Mouse (Mus musculus) 3134 (cell line): ENCODE measurements around the gene Tbcc.
"Not testable (repeated sequence)": the region's sequence is repeated elsewhere in the genome, so short reads cannot be mapped to it uniquely, and the experiment has no call there.

Experiments
- DNase-seq: peaks from one replicate; pipeline ENCODE4 v3.0.0-alpha.2; 2011; ENCODE audit warnings: low spot score; ENCODE audit not compliant: insufficient read length; ENCODE audit errors: extremely low read depth

Tbcc gene

DNA sequence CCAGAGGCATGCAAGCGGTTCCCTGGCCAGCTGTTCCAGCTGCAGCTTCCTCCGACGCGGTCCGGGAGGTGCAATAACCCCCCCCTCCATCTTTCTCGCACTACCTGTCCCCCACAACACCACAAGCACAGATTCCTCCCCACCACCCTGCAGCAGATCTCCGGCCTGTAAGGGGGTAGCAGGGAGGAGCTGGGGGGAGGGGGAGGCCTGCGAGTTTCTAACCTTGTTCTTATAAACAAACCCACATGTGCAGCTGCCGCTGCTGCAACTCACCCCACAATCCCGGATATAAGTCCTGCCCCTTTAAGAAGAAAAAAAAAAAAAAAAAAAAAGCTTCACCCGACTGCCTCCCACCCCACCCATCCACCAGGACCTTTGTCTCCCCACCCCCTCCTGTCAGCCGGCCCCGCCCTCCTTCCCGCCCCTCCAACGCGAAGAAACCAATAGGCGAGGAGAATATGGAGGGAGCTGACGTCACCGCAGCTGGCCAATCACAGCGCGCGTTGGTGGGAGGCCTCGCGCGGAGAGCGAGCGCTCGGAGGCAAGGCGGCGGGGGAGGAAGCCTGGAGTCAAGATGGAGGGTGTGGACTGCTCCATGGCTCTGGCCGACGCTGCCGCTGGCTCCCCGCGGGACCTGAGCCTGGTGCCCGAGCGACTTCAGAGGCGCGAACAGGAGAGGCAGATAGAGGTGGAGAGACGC is at the start of gene Tbcc:
Gene Tbcc, plus strand, starts transcription at position 569 of the 700 bp plus-strand sequence.
- peak; percentile 97 for DNase-seq

DNA sequence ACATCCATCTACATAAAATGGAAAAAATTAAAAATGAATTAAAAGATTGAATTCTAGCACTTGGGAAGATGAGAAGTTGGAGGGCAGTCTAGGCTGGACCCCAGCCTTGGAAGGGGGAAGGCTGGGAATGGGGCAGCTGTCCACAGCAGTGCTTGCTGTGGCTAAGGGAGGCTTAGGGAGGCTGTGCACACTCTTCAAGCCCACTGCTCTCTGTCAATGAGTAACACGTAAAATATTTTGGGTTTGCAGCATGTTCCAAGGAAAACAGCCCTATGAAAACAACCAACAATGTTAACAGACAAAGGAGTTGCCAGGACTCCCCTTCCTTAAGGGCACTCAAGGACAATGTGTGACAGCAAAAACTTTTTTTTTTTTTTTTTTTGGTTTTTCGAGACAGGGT is 47.5 kb upstream of the Tbcc start:
- peak; percentile 75 for DNase-seq

DNA sequence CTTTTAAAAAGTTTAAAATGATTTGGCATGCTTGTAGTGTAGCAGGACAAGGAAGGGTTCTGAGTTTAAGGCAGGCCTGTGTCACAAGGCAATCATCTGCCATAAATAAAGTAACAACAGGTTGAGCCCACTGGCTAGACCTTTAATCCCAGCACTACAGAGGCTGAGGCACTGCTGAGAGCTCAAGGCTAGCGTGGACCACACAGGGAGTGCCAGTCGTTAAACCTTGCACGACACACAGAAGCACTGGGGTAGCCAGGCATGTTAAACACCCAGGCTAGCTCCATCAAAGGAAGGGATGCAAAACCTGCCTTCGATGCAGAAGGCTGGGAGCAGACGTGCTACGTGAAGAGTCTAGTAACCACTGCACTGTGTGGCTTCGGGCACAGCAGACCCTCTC is 46.8 kb upstream of the Tbcc start:
- DNase-seq = no peak

DNA sequence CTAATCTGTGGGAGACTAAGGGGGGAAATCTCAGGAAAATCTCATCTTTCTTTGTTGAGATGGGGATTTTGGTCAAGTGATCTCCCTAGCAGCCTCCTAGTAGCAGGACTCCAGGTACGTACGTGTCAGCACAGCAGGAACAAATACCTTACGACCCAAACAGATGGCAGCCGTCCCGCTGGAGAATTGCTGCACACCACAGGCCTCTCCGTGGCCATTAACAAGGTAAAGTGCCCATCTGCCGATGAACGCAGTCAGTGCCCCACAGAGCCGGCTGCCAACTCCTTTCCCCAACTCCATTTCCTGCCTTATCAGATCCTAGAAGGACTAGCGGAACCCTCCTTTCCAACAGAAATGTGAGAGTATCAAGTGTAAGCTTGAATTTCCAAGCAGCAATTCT is 45.7 kb upstream of the Tbcc start:
- DNase-seq = no peak

DNA sequence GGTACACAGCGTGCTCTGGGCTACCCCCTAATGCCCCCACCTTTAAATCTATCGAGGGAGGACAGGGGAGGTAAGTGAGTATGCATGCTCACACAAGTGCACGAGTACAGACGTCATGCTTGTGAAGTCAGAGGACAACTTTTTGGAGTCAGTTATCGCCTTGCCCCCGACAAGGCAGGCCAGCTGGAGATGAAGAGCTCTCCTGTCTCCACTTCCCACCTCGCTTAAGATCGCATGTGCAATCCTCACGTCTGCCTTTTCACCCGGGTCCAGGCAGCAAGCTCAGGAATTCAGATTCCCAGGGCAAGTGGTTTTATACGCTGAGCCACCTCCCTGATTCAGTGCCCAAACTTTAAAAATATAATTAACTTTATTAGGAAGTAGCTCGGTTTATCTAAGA is 45.2 kb upstream of the Tbcc start:
- DNase-seq = no peak

DNA sequence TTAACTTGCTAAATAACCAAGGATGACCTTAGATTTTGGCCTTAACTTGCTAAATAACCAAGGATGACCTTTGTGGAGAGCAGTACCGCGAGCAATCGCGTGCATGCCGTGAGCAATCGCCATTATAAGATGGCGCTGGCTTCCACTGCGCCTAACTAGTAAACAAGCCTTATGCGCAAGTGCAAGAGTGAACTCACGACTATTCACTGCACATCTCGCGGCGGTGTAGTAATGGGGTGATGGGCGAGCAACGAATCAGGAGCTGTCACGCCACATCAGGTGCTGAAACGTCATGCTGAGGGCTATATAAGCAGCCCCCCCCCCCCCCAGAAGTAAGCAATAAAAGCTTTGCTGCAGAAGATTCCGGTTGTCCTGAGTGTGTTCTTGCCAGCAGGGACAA is 43.9 kb upstream of the Tbcc start:
- not testable (repeated sequence) for DNase-seq

DNA sequence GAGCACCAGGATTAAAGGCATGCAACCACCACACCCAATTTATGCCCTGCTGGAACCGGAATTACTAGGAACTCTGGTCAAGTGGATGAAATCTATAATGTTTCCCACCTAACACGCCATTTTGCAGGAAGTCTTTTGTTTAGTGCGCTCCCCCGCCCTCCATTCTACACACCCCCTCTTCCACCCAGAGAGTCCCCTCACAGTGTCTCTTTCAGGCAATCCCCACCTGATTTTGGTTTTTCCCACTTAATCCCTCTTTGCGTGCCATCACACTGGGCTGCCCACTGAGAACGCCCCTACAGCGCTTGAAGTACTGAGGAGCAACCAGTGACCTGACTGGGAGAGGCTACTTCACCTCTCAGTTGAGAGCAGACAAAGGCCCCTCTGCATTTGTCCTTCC is 43.3 kb upstream of the Tbcc start:
- no peak for DNase-seq

DNA sequence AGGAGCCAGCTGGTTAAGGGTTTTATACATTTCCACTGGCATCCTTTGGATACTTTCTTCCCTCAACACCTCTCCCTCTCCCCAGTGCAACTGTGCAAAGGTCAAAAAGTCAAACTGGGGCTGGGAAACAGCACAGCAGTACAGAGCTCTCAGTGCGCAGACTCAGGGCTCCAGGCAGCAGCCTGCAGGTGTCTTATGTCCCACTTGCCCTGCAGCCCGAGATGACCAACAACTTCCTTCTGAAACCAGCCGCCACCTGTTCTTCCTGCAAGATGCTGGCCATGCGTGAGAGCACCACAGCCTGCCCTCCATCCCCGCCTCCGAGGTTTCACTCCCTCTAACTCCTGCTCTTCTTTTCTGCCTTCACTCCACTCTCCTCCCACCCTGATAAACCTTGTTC is 37.8 kb upstream of the Tbcc start:
- peak; percentile 35 for DNase-seq

DNA sequence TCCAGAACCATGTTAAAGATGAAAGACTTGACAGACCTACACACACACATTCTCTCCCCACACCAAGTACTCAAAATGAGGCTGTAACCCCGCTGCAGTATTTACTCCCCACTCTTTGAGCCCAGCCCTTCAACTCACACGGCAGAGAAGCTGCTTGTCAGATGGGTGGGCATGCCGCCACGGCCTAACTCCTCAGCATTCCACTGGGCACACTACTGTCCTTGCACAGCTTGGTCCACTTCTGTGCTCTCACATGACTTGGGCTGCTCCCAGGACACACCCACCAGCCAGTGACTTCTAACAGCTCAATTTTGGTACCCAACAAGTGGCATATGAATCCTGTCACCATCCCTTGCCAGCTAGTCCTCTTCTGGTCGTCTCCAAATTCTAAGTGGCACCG is 37.2 kb upstream of the Tbcc start:
- DNase-seq = peak; percentile 68

DNA sequence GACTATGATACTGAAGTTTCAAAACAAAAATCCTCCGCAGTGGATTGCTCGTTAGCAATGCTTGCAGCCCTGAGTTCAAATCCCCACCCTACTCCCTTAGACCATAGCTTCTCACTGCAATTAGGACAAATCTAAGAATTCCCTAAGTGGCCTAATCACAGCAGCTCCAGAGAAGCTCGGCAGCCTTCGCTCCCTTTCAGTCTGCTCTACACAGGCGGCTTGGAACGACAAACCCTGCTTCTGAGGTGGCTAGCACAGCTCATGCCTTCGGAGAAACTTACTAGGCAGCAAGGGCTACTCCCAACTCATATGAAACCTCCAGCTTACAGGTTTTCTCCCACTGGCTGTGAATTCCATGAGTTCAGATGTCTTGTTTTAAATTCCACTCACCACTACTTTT is 36.4 kb upstream of the Tbcc start:
- DNase-seq = no peak

DNA sequence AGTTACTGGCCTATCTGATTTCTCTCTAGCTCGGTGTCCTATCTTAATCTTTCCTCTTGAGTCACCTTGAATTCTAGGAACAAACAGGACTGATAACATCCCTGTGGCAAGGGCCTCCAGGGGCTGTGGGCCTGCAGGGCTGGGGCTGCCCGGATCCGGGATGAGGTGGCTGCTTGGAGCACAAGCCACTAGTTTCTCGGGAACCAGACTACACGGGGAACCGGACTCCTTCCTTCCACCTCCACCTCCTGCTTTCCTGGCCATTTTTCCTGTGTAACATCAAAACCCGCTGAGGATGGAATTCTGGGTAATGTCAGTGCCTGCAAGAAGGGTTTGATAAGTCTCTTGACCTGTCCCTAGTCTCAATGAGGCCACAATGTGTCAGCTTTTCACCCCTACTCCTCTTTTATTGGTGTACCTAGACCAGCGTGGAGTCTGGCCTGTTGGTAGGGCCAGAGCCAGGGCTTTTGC is 35.8 kb upstream of the Tbcc start:
- DNase-seq = peak; percentile 50

DNA sequence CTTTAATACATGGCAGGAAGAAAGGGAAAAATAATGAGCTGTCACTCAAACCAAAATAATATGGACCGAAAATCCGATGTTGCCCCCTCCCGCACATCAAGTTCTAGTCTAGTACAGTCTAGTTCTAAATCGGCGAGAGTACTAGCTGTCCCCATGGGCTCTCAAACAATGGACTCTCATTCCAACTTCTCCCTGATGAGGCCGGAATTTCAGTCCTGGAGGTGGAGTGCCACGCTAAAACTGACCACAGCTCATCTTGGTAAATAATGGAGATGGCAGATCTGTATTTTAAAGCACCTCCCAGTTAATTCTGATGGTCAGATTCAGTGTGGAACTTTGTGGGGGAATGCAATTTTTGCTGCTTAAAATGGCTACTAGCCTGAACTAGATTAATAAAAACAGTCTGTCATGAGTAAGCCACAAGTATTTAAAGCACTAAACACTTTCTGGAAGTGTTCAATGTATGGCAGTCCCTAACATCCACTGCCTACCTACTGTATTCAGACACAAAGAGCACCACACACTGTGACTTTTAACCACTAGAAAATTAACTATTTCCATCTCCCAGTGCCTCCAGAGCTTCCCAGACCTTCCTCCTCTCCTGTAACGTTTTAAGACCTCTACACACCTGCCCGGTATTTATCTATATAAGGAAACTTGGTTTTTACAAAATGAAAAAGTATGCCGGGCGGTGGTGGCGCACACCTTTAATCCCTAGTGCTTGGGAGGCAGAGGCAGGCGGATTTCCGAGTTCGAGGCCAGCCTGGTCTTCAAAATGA is 35.0 kb upstream of the Tbcc start:
- DNase-seq = peak; percentile 30

DNA sequence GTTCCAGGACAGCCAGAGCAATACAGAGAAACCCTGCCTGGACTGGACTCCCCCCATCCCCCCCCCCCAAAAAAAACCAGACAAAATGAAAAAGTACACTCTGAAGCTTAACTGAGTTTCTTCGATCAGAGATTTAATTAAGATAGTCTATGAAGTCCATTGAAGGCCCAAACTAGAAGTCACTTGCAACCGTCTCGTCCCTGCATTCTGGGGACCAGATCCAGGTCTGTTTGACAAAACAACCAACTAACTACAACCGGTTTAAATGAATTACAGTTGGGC is 34.4 kb upstream of the Tbcc start:
- DNase-seq = no peak

DNA sequence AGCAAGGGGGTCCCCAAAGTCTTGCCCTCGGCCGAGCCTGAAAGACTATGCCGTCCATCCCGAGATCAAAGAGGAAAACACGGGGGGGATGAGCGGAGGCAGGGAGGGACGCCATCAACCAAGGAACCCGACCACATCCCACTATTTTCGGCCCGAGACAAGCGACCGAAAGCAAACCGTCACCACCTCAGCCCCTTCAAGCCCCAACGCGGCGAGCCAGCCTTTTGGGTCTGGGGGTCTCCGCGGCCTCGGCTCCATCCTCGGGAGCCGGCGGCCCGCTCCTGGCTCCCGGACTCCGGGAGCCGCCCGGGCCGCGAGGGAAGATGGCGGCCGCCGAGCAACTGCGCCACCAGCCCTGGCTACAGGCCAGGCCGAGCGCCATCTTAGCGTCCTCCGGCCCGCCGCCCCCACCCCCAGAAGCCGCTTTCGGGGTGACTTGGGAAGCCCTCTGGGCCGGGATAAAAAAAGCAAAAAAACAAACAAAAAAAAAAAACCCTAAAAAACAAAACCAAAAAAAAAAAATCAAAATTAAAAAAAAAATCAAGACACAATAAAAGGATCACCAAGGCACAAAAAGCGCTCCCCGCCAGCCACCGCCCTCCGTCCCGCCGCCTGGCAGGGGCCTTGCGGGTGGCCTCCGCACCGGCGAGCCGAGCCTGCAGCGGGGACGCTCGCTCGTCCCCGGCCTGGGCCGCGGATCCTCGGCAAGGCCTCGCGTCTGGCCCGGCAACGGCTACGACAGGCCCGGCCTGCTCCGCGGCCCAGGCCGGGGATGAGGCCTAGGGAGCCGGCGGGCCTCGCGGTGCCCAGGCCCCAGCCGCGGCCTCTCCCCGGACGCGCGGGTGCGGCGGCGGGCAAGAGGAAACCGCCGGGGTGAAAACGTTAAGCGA is 33.8 kb upstream of the Tbcc start:
- DNase-seq = peak; percentile 76

DNA sequence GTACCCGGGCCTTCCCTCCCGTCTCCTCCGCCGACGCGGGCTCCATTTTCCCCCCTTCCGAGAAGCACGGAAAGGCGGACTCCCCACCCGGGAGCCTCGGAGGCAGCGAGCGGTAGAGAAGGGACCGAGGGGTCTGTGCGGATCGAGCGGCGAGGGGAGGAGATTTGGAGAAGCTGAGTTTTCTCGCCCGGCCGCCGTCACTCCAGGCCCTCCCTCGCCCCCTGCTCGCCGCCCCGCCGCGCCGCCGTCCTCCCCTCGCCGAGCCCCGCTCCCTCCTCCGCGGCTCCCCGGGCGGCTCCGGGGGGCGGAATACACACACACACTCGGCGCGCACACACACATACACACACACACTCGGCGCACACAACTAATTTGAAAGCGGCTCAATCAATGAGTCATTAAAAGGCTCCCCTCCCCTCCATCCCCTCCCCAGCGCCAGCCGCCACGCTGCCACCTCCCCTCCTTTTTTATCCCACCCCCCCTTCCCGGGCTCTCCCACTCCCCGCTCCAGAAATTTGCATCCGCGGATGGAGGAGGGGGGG is 33.1 kb upstream of the Tbcc start:
- peak; percentile 84 for DNase-seq

DNA sequence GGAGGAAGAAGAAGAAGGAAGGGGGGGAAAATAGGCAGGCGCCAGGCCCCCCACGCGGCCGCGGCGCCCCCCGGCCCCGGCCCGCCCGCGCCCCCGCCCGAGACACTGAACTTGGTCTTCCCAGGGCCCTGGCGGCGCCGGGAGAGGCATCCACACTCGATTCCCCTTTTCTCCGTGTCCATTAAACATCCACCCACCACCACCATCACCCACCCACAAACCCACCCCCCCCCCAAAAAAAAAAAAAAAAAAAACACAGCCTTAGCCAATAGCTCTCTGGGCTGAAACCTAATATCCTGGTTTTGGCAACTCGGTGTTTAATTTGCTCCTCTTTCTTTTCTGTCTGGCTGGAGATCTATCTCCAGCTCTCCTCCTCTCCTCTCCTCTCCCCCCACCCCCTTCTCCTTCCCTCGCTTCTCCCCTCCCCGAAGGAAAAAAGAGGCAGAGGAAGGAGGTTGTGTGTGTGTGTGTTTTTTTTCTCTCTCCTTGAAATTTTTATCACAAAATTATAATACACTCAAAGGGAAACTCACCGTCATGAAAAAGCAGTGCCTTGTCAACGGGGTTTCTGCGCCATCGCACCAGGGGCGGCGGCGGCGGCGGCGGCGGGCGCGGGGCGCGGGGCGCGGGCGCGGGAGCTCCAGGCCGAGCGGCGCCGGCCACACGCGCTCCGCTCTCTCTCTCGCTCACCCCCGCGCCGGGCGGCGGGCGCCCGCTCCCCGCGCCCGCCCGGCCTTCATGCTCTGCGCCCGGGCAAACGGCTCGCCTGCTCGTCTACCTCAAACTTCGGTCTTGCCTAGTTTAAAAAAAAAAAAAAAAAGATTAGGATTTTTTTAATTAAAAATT is 32.4 kb upstream of the Tbcc start, which contains the start of gene Bicral:
Gene Bicral, minus strand, starts transcription at position 580 of the 846 bp plus-strand sequence.
- peak; percentile 66 for DNase-seq

DNA sequence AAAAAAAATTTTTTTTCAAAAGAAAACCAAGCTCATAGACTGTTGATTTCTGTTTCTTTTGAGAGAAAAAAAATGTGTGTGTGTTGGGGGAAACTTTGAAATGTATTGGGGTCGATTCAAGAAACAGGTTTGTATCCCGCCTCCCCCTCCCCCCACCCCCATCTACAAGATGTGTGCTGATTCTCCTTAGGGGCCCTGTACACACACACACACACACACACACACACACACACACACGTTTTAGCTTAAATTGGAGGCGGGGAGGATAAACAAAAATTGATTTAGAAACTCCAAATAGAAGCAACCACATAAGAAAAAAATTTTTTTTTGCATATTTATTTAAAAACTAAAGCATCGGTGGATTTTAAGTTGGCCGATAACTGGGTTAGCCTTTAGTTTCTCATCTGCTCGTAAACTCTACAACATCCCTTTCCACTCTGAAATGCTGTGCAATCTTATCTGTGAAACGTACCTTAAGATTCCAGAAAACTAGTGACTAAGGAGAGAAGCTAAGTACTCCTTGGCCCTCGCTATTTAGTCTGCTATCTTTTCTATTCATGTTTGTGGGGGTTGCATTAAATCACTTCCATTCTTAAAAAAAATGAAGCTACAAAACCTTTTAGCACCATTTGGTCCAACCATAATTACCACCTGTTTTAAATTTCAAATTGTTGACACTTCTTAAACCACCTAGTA is 31.6 kb upstream of the Tbcc start:
- DNase-seq = no peak

DNA sequence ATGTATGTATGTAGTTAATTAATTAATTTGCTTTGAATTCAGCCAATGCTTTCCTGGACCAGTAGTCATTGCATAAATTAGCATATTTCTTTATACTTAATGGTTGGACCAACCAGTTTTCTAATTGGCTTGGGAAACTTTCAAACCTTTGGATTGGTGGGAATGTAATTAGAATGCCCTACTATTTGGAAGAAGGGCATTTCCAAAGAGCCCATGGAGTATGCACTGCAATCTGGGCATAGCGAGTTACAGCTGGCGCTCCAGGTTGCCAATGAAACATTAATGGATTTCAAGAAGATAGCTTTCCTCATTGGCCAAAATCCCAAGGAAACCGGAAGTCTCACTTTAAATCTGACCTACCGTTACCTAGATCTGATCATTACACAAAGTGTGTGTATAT is 30.4 kb upstream of the Tbcc start:
- DNase-seq = no peak

DNA sequence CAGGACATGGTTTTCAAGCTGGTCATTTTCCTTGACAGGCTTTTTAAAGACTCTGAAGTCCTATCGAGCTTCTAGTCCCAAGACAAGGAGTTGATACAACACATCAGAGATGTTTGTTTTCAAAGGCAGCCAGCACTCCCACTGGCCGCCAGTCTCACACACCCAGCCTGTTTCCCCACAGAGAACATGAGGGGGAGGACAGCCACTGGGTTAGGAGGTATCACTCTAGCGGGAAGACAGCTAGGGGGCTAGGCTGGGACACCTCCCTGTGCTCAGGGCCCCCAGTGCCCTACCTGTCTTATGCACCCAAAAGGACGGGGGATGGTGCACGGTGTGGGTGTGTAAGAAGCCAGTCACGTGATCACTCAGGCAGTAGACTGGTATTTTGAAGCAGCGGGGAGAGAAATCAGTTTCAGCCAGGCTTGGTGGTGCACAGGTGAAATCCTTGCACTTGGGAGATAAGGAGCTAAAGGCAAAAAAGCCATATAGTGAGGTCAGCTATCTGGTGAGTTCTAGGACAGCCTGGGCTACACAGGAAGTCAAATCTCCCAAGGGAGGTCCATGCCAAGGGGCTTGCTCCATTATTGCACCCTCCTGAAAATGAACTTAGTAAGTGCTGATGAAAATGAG is 25.8 kb upstream of the Tbcc start:
- no peak for DNase-seq
